Mouse (Mus musculus): ENCODE measurements at regions not wholly inside any gene's neighbourhood (a gene's known extent, or its start where the extent isn't known, plus 50 kb on each side); places are given as distances from the start of the nearest gene placed in this dataset.

GRCm38 (mm10) chr4:153632551-153632950 is 149.9 kb upstream of the Ajap1 start:
- no peak for TF ChIP-seq CTCF (IDR thresholded peaks at IDR 0.05; ENCODE audit: borderline replicate concordance, extremely low read depth, insufficient read depth, insufficient read length)
- no peak for TF ChIP-seq POLR2A (IDR thresholded peaks at IDR 0.05; ENCODE audit: borderline replicate concordance, extremely low read depth, insufficient read depth, insufficient read length, poor library complexity, severe bottlenecking)

All from brain, embryonic 14.5 days (tissue).